Mouse (Mus musculus): ENCODE results near the gene Gper1. TPM values are rescaled to one million over a fixed set of nuclear protein-coding genes. Genes with fewer than 3 reads are reported as not detected.

Gper1 gene
- total and polyA plus RNA-seq, 3 experiments, result 0.07 to 0.15 TPM; not detected in 1

GRCm38 (mm10) chr5:139411665-139412314 is 11.2 kb upstream of the Gper1 start:
- Histone ChIP-seq H3K4me1 (ENCODE audit: control insufficient read depth in 1 of 2, insufficient read depth in 2 of 2, low read length in 2 of 2) (no peaks in the 10 kb centered on the region), H3K79me2 (ENCODE audit: control insufficient read depth, insufficient read depth, low read length, poor library complexity) (no peaks in the 10 kb centered on the region), H3K9me3 (replicated peaks; ENCODE audit: insufficient read depth, low read length) (no peaks in the 10 kb centered on the region), H3K27ac (ENCODE audit: control insufficient read depth, low read depth, low read length) (no peak overlapping the region), H3K9ac (ENCODE audit: control insufficient read depth, low read depth, low read length, poor library complexity, severe bottlenecking) (no peak overlapping the region), H3K27me3 (ENCODE audit: control insufficient read depth in 1 of 2, insufficient read depth in 2 of 2, low read length in 2 of 2) (no peaks in the 10 kb centered on the region), H3K36me3 (ENCODE audit: control insufficient read depth in 1 of 2, insufficient read depth in 2 of 2, low read length in 2 of 2) (no peaks in the 10 kb centered on the region), H3K4me3 (ENCODE audit: control insufficient read depth in 1 of 2, insufficient read depth in 1 of 2, low read depth in 2 of 2, low read length in 2 of 2) (no peak overlapping the region)
- no peak for TF ChIP-seq ZC3H11A (IDR thresholded peaks at IDR 0.05; ENCODE audit: low read depth, low read length)
- no peak for TF ChIP-seq MAX (IDR thresholded peaks at IDR 0.05; ENCODE audit: low read length)
- TF ChIP-seq MEF2A (IDR thresholded peaks at IDR 0.05; ENCODE audit: extremely low read depth, insufficient replicate concordance, low read depth, low read length, poor library complexity, severe bottlenecking), result no peak
- TF ChIP-seq USF2 (IDR thresholded peaks at IDR 0.05; ENCODE audit: borderline replicate concordance in 1 of 2, insufficient read depth in 1 of 2, low read depth in 1 of 2, low read length in 2 of 2), result no peak
- TF ChIP-seq JUND (IDR thresholded peaks at IDR 0.05; ENCODE audit: low read depth, low read length), result no peak
- TF ChIP-seq CTCF (IDR thresholded peaks at IDR 0.05 in 2 of 3, conservative IDR thresholded peaks at IDR 0.05 in 1 of 3; ENCODE audit: control insufficient read depth in 1 of 3, insufficient read depth in 1 of 3, low read depth in 2 of 3, low read length in 3 of 3, poor library complexity in 1 of 3, severe bottlenecking in 1 of 3), result no peak
- TF ChIP-seq NELFE (IDR thresholded peaks at IDR 0.05; ENCODE audit: low read depth, low read length), result no peak
- no peak for TF ChIP-seq ZNF384 (IDR thresholded peaks at IDR 0.05; ENCODE audit: low read depth, low read length)
- DNase-seq (ENCODE audit: low read depth, low spot score), result no peak

- Histone ChIP-seq H3K4me1 (ENCODE audit: control insufficient read depth in 1 of 2, insufficient read depth in 2 of 2, low read length in 2 of 2) (no peaks in the 10 kb centered on the region), H3K27me3 (ENCODE audit: control insufficient read depth in 1 of 2, insufficient read depth in 2 of 2, low read length in 2 of 2) (no peaks in the 10 kb centered on the region), H3K9me3 (replicated peaks; ENCODE audit: insufficient read depth, low read length) (no peaks in the 10 kb centered on the region), H3K9ac (ENCODE audit: control insufficient read depth, low read depth, low read length, poor library complexity, severe bottlenecking) (no peak overlapping the region), H3K36me3 (ENCODE audit: control insufficient read depth in 1 of 2, insufficient read depth in 2 of 2, low read length in 2 of 2) (no peaks in the 10 kb centered on the region), H3K27ac (ENCODE audit: control insufficient read depth, low read depth, low read length) (no peak overlapping the region), H3K79me2 (ENCODE audit: control insufficient read depth, insufficient read depth, low read length, poor library complexity) (no peaks in the 10 kb centered on the region), H3K4me3 (ENCODE audit: control insufficient read depth in 1 of 2, insufficient read depth in 1 of 2, low read depth in 2 of 2, low read length in 2 of 2) (no peak overlapping the region)
- TF ChIP-seq ZNF384 (IDR thresholded peaks at IDR 0.05; ENCODE audit: low read depth, low read length) (no peak), MAX (IDR thresholded peaks at IDR 0.05; ENCODE audit: low read length) (no peak), GATA1 (IDR thresholded peaks at IDR 0.05; ENCODE audit: low read depth, low read length) (no peak), USF2 (IDR thresholded peaks at IDR 0.05; ENCODE audit: borderline replicate concordance in 1 of 2, insufficient read depth in 1 of 2, low read depth in 1 of 2, low read length in 2 of 2) (no peak)
- no peak for DNase-seq (ENCODE audit: low read depth, low spot score)
These were observed 9.4 kb upstream of the Gper1 start for GRCm38 (mm10) chr5:139413545-139413944.

DNA sequence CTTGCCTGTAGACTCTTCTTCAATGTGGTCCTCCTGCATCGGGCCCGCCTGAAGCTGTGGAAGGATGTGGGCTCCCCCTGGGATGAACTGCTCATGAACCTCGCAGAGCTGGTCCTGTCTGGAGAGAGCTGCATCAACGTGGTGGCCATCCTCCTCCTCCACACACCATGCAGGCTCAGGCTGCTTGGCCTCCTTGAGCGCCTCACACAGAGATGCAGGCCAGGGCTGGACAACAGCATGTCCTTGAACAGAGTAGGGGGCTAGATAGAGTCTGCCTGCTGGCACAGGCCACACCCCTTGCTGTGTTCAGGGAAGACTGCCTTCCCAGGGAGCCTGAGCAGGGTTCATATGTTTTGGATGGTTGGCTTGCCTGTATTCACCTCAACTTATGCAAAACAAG is 8.0 kb upstream of the Gper1 start:
- H3K27me3 ChIP-seq (ENCODE audit: control insufficient read depth in 1 of 2, insufficient read depth in 2 of 2, low read length in 2 of 2), result no peaks in the 10 kb centered on the region
- no peaks in the 10 kb centered on the region for H3K9me3 ChIP-seq (replicated peaks; ENCODE audit: insufficient read depth, low read length)
- H3K4me1 ChIP-seq (ENCODE audit: control insufficient read depth in 1 of 2, insufficient read depth in 2 of 2, low read length in 2 of 2), result no peaks in the 10 kb centered on the region
- H3K9ac ChIP-seq (ENCODE audit: control insufficient read depth, low read depth, low read length, poor library complexity, severe bottlenecking), result no peak overlapping the region
- H3K36me3 ChIP-seq (ENCODE audit: control insufficient read depth in 1 of 2, insufficient read depth in 2 of 2, low read length in 2 of 2), result no peaks in the 10 kb centered on the region
- DNase-seq (ENCODE audit: low read depth, low spot score), result no peak
- TF ChIP-seq CTCF (IDR thresholded peaks at IDR 0.05 in 2 of 3, conservative IDR thresholded peaks at IDR 0.05 in 1 of 3; ENCODE audit: control insufficient read depth in 1 of 3, insufficient read depth in 1 of 3, low read depth in 2 of 3, low read length in 3 of 3, poor library complexity in 1 of 3, severe bottlenecking in 1 of 3), result no peak
- no peak for TF ChIP-seq SIN3A (IDR thresholded peaks at IDR 0.05; ENCODE audit: low read length)
- no peak for TF ChIP-seq POLR2AphosphoS5 (IDR thresholded peaks at IDR 0.05; ENCODE audit: borderline replicate concordance, low read depth, low read length)
- no peak for TF ChIP-seq HCFC1 (IDR thresholded peaks at IDR 0.05; ENCODE audit: low read depth, low read length)
- no peak for TF ChIP-seq NELFE (IDR thresholded peaks at IDR 0.05; ENCODE audit: low read depth, low read length)
- TF ChIP-seq MXI1 (IDR thresholded peaks at IDR 0.05; ENCODE audit: low read depth, low read length), result no peak
- TF ChIP-seq ZC3H11A (IDR thresholded peaks at IDR 0.05; ENCODE audit: low read depth, low read length), result no peak
- no peak for TF ChIP-seq CHD1 (IDR thresholded peaks at IDR 0.05; ENCODE audit: low read depth, low read length)
- TF ChIP-seq ETS1 (IDR thresholded peaks at IDR 0.05; ENCODE audit: low read depth, low read length), result no peak
- TF ChIP-seq BHLHE40 (IDR thresholded peaks at IDR 0.05; ENCODE audit: borderline replicate concordance, low read depth, low read length), result no peak
- TF ChIP-seq TCF12 (IDR thresholded peaks at IDR 0.05; ENCODE audit: low read depth, low read length), result no peak
- no peak for TF ChIP-seq MYB (IDR thresholded peaks at IDR 0.05; ENCODE audit: low read depth, low read length)
- no peak for TF ChIP-seq ZKSCAN1 (IDR thresholded peaks at IDR 0.05; ENCODE audit: low read depth, low read length)
- no peaks in the 10 kb centered on the region for H3K79me2 ChIP-seq (ENCODE audit: control insufficient read depth, insufficient read depth, low read length, poor library complexity)
- no peak overlapping the region for H3K4me3 ChIP-seq (ENCODE audit: control insufficient read depth in 1 of 2, insufficient read depth in 1 of 2, low read depth in 2 of 2, low read length in 2 of 2)
- H3K27ac ChIP-seq (ENCODE audit: control insufficient read depth, low read depth, low read length), result no peak overlapping the region
